Mouse (Mus musculus): ENCODE measurements around the gene Sv2c. TPM values are rescaled to one million over a fixed set of nuclear protein-coding genes. Genes with fewer than 3 reads are reported as not detected.
"Not testable (repeated sequence)": the region's sequence is repeated elsewhere in the genome, so short reads cannot be mapped to it uniquely, and the experiment has no call there.

Sv2c gene
- total RNA-seq (2021): under 1 TPM; 0.21 to 0.26 TPM
- long read RNA-seq, experiment 1: 0 reads
- long read RNA-seq, experiment 2: 0 reads

GRCm38 (mm10) chr13:96132401-96132816 is at the start of gene Sv2c:
Gene Sv2c (minus strand): TSS chr13:96132577.
- DNase-seq (ENCODE audit: low spot score): peak; percentile 3

GRCm38 (mm10) chr13:96180671-96181161 is 48.3 kb upstream of the Sv2c start:
- peak; percentile 5 for DNase-seq (ENCODE audit: low spot score)

- peak; percentile 27 for DNase-seq (ENCODE audit: low spot score)
Observed at GRCm38 (mm10) chr13:96175591-96176212, 43.3 kb upstream of the Sv2c start.

GRCm38 (mm10) chr13:96173686-96174085 is 41.3 kb upstream of the Sv2c start:
- DNase-seq (ENCODE audit: low spot score): no peak

- DNase-seq (ENCODE audit: low spot score): no peak
Observed at GRCm38 (mm10) chr13:96172290-96172689, 39.9 kb upstream of the Sv2c start.

GRCm38 (mm10) chr13:96168991-96169665 is 36.8 kb upstream of the Sv2c start:
- DNase-seq (ENCODE audit: low spot score): no peak

GRCm38 (mm10) chr13:96166593-96166992 is 34.2 kb upstream of the Sv2c start:
- no peak for DNase-seq (ENCODE audit: low spot score)

GRCm38 (mm10) chr13:96133363-96134100 is 1.2 kb upstream of the Sv2c start:
- DNase-seq (ENCODE audit: low spot score): no peak

- DNase-seq (ENCODE audit: low spot score): no peak
Observed at GRCm38 (mm10) chr13:96132833-96133232, 456 bp upstream of the Sv2c start.

GRCm38 (mm10) chr13:96131911-96132310 is 466 bp downstream of the Sv2c start:
- DNase-seq (ENCODE audit: low spot score): no peak

- DNase-seq (ENCODE audit: low spot score): peak; percentile 1
Observed at GRCm38 (mm10) chr13:96131050-96131449, 1.3 kb downstream of the Sv2c start.

GRCm38 (mm10) chr13:96129081-96129480 is 3.3 kb downstream of the Sv2c start:
- no peak for DNase-seq (ENCODE audit: low spot score)

GRCm38 (mm10) chr13:96126669-96127068 is 5.7 kb downstream of the Sv2c start:
- DNase-seq (ENCODE audit: low spot score): no peak

- no peak for DNase-seq (ENCODE audit: low spot score)
Observed at GRCm38 (mm10) chr13:96125011-96125410, 7.4 kb downstream of the Sv2c start.

- DNase-seq (ENCODE audit: low spot score): no peak
Observed at GRCm38 (mm10) chr13:96112711-96113110, 19.7 kb downstream of the Sv2c start.

GRCm38 (mm10) chr13:96110767-96111166 is 21.6 kb downstream of the Sv2c start:
- DNase-seq (ENCODE audit: low spot score): no peak

GRCm38 (mm10) chr13:96106367-96106766 is 26.0 kb downstream of the Sv2c start:
- no peak for DNase-seq (ENCODE audit: low spot score)

- DNase-seq (ENCODE audit: low spot score): no peak
Observed at GRCm38 (mm10) chr13:96090929-96091328, 41.4 kb downstream of the Sv2c start.

- DNase-seq (ENCODE audit: low spot score): no peak
Observed at GRCm38 (mm10) chr13:96085581-96086302, 46.6 kb downstream of the Sv2c start.

GRCm38 (mm10) chr13:96081754-96082153 is 50.6 kb downstream of the Sv2c start, which contains the start of gene Gm17190:
Gene Gm17190 (plus strand): TSS chr13:96082054.
- DNase-seq (ENCODE audit: low spot score): not testable (repeated sequence)

GRCm38 (mm10) chr13:96081276-96081675 is 51.1 kb downstream of the Sv2c start, which contains the start of gene Gm20075:
Gene Gm20075 (minus strand): TSS chr13:96081376.
- DNase-seq (ENCODE audit: low spot score): not testable (repeated sequence)
